Mouse (Mus musculus) left cerebral cortex, postnatal 36 days (tissue): ENCODE data around the gene Sv2b. TPM values are rescaled to one million over a fixed set of nuclear protein-coding genes. Genes with fewer than 3 reads are reported as not detected.
A peak's percentile ranks its signal among the peaks of the same experiment; 100 is the strongest.

ENCODE experiments used
- DNase-seq, 2 experiments: peaks; one replicate each; pipeline ENCODE4 v3.0.0; 2021 to 2022; ENCODE audit warnings: low spot score in 2 of 2, mixed read lengths in 1 of 2
- intact Hi-C: fragments of 180-260 bp; cut with DNase I; formaldehyde crosslinking; loops from one replicate; pipeline ENCODE4 v1.15.1; 2025
- total RNA-seq, 2 experiments: library from RNA; stranded (reverse); gene quantifications; 2 replicates each; pipeline ENCODE4 v1.2.3; 2021

Gene Sv2b
- total RNA-seq, 2 experiments from 2014 or later: 371 to 401 TPM

DNA sequence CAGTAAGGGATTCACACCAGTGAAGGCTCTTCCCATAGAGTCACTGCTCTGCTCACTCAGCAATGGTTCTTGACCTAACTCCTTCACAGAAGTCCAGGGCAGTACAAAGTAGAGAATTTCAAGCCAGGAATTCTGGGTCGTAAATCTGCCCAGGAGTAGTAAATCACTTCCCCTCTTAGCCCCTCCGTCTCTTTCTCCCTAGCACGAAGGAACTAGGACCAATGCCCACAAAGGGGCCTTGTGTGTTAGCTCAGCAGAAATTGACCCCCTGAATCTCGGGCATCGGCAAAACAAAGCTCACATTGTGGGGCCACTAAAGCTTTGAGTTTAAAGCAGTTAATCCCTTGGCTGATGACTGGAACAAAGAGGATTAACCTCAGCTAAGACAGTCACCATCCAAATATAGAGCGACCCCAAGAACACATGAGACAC is 12.4 kb downstream of the Sv2b start:
- no peak for DNase-seq
- intact Hi-C loops: no loop called here

DNA sequence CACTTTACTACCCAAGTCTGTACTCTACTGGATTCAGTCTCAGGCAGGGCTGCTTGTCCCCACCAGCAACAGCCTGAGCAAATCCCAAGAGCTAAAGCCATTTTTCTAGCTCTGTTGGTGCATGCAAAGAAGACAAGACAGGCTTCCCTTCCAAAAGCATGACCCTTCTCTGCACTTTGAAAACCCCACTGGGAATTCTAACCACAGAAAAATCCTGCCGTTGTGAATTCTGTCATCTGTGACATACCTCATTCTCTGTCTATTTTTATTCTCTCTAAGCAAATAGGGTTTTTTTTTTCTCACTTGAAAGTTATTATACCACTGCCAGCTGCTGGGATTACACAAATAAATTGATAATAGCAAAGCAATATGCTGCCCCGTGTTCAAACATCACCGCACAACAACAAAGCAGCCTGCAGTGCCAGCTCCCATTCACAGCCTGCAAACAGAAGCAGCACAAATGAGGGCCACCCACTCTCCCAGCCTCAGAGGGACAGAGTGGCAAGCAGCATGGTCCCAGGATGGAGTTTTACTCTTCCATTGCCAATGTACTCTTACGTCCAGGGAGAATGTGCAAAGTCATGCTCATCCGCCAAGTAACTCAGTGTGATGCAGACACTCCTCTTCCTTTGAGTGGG is 13.7 kb downstream of the Sv2b start:
- intact Hi-C loops: no loop called here
- DNase-seq: peak in 1 of 2 experiments; percentile 4

DNA sequence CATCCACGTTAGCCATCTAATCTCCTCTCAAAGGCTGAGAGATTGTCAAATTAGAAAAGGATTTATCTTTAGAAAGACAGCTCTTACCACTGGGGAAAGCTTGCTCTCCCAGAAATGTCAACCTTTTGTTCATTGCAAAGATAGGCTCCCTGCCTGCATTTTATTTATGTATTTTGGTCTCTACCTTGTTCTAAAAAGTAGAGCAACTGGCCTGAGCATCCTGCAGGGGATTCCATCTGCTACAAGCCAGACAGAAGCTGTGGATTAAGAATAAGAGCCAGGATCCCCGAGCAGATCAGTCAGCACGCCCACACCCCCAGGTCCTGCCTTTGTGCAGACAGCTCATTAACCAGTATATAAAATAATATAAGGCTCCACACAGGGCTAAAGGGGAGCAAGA is 16.8 kb downstream of the Sv2b start:
- intact Hi-C loops: no loop called here
- no peak for DNase-seq

DNA sequence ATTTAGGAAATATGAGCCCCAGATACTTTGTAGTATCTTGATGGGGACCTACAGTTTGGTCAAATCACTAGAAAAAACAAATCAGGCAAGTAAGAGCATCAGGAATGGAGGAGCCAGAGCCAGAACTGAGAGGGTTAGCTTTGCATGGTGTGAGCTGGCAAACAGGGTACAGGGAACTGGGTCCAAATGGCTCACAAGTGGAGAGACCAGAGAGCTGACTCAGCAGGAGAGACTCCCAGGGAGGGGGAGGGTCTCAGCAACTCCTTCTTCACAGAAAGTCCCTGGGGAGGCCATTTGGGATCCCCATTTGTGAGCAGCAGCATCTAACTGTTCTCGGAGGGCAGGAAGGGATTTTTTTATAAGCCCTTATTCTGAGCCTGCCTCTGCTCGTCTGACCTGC is 18.5 kb downstream of the Sv2b start:
- intact Hi-C loops: no loop called here
- DNase-seq: no peak

DNA sequence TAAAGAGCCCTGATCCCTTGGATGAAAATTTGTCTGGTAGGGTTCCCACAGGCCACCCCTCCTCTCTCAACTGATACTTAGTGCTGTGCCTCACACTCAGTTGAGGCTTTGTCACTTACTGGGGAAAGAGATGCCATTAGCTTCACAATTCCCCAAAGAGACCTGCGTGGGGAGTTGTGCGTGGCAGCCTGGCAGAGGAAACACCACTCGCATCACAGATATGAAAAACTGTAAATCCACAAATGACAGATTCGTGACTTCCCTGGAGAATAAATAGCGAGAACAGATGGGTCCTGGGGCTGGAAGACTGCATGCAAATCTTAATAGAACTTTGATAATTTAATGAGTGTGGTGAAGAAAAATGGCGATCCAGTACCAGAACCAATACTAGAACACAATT is 21.8 kb downstream of the Sv2b start:
- intact Hi-C loops: loop anchor here (5.0 kb wide), 1 partner anchor 75 kb away; no protein-coding TSS in a partner anchor
- peak in 1 of 2 experiments; percentile 54 for DNase-seq

DNA sequence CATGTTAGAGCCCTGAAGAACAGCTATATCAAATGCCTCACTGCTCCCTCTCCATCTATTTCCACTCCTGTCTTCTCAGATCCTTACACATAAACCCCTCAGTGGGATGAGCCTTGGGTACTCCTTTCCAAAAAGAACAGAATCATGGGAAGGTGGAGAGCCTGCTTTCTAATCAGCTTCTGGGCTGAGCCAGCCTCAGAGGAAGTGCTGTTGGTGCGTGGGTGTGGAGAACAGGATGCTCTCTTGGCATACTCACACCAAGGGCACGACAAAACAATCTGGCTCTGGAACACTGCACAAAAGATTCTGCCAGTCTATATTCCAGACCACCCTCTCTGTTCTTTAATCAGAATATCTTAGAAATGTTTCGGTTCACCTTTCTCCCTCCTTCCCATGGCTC is 26.1 kb downstream of the Sv2b start:
- no peak for DNase-seq
- intact Hi-C loops: no loop called here

DNA sequence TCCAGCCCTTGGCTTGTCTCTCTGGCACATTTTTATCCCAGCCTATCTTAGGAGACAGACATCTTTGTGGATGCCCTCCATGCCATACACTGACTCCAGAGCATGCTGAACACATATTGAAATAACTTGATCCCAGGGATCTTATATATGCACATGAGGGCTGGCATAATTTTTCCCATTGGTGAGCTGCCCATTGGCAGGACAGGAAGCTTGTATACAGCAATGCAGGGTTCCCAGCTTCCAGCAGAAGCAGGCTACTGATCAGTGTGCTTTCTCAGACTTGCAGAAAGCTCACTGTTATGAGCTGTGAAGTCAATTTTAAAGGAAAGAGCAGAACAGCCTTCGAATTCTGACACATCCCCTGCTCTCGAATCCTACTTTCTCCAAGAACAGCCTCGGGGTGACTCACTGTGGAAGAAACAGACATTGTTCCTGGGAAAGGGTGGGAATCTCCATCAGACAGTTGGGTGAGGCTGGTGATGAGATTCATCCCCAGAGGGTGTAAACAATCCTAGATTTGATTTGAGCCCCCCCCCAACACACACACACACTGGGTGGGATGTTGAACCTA is 26.9 kb downstream of the Sv2b start:
- intact Hi-C loops: no loop called here
- DNase-seq: no peak

DNA sequence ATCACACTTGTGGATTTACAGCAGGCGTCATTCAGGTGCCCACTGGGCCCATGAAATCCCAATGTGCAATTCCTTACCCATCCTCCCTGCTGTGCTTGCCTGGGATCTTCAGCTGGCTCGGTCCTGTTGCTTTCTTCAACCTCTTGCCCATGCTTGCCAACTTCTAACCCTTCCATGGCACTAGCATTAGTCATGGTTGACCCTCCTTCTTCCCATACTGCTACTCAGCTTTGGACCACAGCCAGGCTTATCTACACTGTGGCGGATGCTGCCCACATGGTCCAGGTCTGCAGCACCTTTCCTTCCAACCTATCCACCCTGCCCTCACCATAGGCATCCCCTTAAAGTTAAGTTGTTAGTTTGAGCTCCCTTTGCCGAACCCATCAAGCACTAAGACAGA is 28.0 kb downstream of the Sv2b start:
- DNase-seq: no peak
- intact Hi-C loops: no loop called here

DNA sequence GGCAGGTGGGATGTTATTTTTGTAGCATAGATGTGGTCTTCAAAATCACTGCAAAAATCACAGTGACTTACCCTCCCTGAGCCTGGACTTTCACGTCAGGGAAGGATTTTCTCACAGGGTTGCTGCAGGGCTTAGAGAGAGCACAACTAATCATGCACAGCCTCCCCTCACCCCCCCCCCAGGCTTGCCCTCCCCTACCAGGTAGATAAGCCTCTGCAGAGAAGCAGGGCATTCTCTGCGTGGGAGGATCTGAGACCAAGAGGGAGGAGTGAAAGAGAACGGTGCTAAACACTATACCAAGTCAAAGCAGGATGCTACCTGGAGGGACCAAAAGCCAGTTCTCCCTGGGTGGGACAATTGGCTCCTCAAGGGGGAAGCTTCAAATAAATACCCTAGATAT is 31.2 kb downstream of the Sv2b start:
- intact Hi-C loops: no loop called here
- no peak for DNase-seq

DNA sequence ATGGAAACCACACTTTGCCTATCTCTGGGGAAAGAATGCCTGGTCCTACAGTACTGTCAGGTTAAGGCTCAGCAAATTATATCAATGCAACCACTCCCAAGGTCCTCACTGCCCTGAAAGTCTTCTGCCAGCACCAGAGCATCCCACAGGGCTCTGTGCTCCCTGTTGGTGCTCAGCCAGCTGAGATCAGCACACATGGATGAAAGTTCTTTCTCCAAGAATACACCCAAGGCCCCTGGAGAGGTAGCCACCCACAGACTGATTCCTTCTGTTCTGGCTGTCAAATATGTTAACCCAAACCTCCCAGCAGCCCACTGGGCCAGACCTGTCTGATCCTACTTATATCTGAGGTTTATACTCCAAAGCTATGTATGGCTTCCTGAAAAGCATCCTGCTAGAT is 32.3 kb downstream of the Sv2b start:
- intact Hi-C loops: no loop called here
- peak in 1 of 2 experiments; percentile 46 for DNase-seq

DNA sequence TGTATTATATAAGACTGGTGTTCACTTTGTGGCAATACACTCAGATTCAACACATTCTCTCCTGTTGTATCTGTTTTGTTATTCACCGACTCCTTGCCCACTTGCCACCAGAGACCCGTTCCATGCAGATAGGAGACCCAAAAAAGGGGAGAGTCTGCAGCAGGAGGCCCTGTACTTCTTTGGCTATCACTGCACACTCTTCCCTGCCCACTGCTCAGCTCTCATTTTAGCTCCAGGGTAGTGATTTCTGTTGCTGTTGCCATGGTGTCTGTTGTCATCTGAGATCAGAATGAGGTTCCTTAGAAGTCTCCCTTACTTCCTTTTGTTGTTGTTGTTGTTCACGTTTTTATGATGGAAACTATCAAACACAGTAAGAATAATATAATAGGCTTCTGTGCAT is 34.5 kb downstream of the Sv2b start:
- intact Hi-C loops: loop anchor here (5.0 kb wide), 1 partner anchor 67 kb away; no protein-coding TSS in a partner anchor
- DNase-seq: no peak

DNA sequence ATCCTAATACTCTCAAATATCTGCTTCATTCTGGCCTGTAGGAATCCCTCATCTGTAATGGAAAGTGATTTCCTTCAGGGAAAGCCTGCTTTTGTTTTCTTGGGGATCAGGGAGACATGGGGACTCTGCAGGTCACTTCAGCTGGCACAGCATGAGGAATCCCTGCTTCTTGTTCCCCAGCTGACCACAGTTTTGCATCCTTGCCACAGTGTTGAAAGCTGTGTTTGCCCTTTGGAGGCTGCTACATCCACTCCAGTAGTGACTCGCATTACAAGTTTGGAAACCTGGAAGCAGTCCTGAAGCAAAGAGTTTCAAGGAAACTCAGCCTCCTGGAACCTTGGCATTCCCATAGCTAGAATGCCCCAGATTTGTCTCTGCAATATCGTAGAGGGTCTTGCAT is 35.4 kb downstream of the Sv2b start:
- intact Hi-C loops: loop anchor here (5.0 kb wide), 1 partner anchor 66 kb away; no protein-coding TSS in a partner anchor
- no peak for DNase-seq

DNA sequence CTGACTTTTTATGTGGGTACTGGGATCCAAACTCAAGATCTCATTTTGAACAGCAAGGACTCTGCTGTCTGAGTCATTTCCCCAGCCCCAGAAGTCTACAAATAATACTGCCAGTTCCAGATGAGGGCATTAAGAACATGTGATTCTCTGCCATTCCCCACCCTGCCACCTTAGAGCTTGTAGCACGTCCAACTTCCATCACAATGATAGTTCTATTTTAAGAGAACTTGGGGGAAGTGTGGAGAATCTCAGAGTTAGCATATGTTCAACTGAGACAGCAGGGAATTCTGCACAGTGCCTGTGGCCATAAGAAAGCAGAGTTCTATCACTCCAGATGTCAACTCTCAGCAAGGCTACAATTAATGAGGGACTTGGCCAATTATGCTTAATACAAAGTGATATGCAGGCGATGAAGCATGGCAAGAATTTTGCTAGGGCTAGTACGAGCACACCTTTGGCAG is 37.1 kb downstream of the Sv2b start:
- peak; percentile 51 to 57 for DNase-seq
- intact Hi-C loops: loop anchor here (5.0 kb wide), 1 partner anchor 65 kb away; no protein-coding TSS in a partner anchor

DNA sequence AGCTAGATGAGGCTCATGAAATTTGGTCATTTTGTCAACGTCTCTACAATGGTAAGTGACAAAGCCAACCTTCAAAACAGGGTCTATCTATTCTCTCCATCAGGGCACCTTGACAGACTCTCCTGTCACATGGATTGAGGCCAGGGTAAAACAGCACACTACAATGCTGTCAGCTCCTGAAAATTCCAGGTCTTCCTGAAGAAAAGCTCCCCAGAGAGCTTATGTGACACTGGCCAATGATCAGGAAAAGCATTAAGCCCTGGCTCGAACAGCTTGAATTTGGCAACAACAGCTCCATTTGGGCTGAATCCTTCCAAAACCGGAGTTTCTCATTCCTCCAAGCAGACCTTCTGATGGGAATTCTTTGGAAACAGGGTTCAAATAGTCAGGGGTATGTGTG is 37.8 kb downstream of the Sv2b start:
- no peak for DNase-seq
- intact Hi-C loops: loop anchor here (5.0 kb wide), 1 partner anchor 64 kb away; no protein-coding TSS in a partner anchor

DNA sequence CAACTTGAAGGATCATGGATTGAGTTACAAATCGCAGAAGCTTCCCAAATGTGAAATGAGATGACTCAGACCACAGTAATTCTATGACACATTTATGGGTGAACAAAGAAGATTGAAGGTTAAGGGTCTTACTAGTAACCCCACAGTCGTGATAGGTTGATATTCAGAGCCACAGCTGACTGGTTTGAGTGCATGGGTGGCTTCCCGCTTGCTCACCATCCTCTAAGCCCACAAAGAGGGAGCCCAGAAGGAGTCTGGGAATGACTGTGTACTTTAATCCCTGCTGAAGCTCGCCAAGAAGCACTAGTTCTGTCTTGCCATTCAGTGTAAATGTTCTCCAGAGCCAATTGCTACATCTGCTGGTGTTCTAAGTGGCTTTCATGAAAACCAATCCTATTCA is 41.8 kb downstream of the Sv2b start:
- intact Hi-C loops: loop anchor here (5.0 kb wide), 1 partner anchor 40 kb away; the partner anchor contains the start of gene Sv2b
- DNase-seq: no peak

DNA sequence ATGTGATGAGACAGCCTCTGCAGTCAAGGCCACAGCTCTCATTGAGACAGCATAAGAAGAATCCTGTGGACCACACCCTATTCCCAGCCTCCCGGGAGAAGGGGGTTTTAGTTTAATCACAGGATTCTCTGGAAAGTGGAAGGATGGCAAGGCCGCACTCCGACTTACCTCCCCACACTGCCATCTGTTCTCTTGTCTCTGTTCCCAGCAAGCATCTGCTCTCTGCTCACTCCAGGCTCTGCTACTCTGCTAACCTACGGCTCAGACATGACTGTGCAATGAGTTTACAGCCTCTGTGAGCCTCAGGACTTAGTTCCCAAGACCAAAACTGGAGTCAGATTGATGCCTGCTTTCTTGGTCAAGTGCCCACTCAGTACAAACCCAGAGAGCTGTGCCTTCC is 43.8 kb downstream of the Sv2b start:
- intact Hi-C loops: loop anchor here (5.0 kb wide), 1 partner anchor 42 kb away; the partner anchor contains the start of gene Sv2b

DNA sequence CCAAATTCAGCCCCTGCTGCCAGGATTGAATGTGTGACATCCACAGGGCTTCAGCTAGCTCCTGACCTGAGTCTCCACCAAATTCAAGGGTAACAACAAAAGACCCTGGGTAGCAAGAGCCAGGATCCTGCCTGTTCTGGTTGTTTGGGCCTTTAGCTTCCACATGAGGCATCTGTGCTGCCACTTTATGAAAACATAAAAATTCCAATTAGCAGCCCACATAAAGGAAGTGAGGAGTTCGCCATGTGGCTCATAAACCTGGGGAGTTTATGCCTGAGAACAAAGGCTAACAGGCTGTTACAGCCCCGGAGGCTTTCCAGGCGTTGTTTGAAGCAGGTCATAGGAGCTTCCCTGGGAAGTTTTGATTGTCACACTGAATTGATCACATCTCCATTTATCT is 49.1 kb downstream of the Sv2b start:
- intact Hi-C loops: no loop called here
- DNase-seq: no peak

More for the DNA sequence above, 43.8 kb downstream of the Sv2b start:
- DNase-seq: peak; percentile 52 to 77

DNA sequence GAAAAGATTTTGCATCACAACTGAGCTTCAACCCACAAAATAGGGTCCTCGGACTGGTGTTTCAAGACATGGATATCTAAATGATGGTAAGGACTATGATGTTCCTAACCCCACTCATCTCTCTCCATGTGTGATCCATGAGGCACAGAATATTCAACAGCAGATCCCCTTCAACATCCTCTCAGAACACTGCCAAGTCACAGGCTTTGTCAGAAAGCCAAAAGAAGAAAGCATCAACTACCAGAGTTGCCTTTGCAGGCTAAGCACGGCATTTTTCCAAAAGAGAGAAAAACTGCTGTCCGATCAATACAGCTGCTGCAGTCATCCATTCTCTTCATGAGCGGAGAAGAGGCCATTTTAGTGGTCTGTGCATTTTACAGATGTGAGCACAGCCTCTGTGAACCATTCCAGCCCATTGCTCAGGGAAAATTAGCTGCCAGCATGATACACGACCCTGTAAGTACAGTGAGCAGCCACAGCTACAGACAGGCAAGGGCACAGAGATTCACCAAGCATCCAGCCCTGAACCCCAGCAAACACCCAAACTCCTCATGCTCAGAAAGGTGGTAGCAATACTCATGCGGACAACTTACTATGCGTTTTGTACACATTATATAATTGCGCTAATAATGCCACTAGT is 55.3 kb downstream of the Sv2b start:
- no peak for DNase-seq
- intact Hi-C loops: no loop called here

DNA sequence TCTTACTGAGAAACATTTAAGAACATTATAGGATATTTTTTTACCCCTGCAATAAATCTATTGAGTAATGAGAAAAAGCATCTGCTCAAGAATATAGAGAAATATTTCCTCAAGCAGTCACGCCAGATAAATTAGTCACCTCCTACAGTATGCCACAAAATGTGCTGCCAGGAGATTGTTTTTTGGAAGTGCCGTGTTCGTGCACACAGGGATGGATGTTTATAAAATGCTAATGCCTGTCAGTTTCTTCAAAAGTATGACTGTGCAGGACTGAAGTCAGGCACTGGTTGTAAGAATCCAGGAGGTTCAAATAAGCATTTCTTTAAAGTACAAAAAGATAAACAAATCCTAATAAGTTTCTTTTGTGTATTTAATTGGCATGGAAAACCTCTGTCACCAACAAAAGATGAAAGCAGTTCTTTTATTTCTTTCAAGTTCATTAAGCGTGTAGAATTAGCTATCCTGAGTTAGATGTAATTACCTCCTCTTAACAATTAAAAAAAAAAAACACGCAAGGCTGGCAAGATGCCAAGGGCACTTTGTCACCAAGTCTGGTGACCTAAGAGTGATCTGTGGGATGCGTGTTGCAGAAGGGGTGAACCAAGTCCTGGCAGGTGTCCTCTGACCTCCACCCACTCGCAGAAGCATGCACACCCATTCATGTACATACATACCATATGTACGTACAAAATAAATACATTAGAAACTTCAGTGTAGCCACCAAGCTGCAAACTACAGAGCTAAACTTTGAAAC is 68.1 kb downstream of the Sv2b start:
- DNase-seq: no peak
- intact Hi-C loops: no loop called here

DNA sequence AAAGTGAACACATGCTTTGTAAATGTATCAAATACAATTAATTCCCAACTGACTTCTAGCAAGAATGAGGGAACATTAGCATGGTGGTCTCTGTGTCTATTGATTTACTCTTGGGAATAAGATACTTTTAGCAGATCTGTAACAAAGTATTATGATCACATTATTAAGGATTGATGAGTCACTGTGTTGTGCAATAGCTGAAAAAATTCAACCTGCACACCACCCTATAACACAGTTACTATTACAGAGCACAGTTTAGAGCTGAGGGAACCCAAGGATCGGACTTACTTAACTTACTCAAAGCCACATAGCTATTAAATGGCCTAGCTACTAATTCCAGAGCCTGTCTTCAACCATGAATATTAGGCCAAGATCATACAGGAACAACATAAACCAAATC is 72.7 kb downstream of the Sv2b start:
- DNase-seq: no peak
- intact Hi-C loops: no loop called here
